Mouse (Mus musculus) spleen, adult 18-20 months (tissue): ENCODE results near the gene Car2.

Source experiments
- DNase-seq, 2 experiments: peaks; one replicate each; pipeline ENCODE4 v3.0.0; 2022; ENCODE audit warnings: mixed read lengths in 2 of 2

Gene Car2

DNA sequence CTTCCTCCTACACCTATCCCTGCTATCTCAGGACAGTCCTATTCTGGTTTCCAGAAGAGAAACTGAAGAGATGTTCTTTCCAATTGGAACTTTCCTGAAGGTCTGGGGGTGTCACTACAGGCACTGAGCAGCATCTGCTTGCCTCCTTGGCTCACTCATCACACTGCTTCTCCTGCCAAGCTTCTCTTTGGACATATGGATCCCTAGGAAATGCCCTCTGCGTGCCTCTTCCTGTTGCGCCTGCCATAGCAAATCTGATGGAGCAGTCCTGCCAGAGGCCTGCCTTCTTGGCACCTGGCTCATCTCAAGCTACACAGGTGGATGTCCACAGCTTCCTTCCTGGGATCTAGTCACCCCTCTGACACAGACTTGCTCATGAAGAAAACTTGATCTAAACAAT lies 64.0 kb downstream of the Car2 start:
- no peak for DNase-seq
